Mouse (Mus musculus): ENCODE measurements around the gene Kif24. TPM values are rescaled to one million over a fixed set of nuclear protein-coding genes. Genes with fewer than 3 reads are reported as not detected.
"Not testable (repeated sequence)": the region's sequence is repeated elsewhere in the genome, so short reads cannot be mapped to it uniquely, and the experiment has no call there.

Kif24 gene
- polyA plus RNA-seq, 1 experiment from 2014 or later: 5.7 TPM

DNA sequence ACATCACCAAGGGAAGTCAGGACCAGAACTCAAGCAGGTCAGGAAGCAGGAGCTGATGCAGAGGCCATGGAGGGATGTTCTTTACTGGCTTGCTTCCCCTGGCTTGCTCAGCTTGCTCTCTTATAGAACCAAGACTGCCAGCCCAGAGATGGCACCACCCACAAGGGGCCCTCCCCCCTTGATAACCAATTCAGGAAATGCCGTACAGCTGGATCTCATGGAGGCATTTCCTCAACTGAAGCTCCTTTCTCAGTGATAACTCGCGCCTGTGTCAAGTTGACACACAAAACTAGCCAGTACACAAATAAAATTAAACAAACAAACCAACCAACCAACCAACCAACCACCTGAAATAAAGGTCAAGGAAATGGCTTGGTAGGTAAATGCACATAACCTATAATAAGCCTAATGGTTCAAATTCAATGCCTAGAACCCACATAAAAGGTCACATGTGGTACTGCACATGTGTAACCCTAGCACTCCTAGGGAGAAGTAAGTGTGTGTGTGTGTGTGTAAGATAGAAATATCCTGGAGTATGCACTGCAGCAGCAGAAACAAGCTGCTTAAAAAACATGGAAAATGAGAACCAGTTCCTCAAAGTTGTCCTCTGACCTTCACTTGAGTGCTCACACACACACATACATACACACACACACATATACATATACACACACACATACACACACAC is 1.5 kb downstream of the Kif24 start:
- Histone ChIP-seq H3K4me3 (ENCODE audit: low read depth, low read length) (peak overlapping the region; percentile 67), H3K4me2 (ENCODE audit: low read depth, low read length) (peak overlapping the region; percentile 77)
- not testable (repeated sequence) for H3K9ac ChIP-seq (ENCODE audit: low read depth, low read length); DNase-seq (ENCODE audit: low spot score); ATAC-seq (ENCODE audit: low read depth); H3K27me3 ChIP-seq (replicated peaks; ENCODE audit: control insufficient read depth, insufficient read depth, low read length); H3K4me1 ChIP-seq (ENCODE audit: control insufficient read depth, insufficient read depth, low read length); H3K36me3 ChIP-seq (ENCODE audit: control insufficient read depth, insufficient read depth, low read length); H3K9me3 ChIP-seq (ENCODE audit: control insufficient read depth, low read length); H3K27ac ChIP-seq (replicated peaks; ENCODE audit: low read depth, low read length)
- WGBS: 63% methylated on average over 3 of the region's 3 CpGs

DNA sequence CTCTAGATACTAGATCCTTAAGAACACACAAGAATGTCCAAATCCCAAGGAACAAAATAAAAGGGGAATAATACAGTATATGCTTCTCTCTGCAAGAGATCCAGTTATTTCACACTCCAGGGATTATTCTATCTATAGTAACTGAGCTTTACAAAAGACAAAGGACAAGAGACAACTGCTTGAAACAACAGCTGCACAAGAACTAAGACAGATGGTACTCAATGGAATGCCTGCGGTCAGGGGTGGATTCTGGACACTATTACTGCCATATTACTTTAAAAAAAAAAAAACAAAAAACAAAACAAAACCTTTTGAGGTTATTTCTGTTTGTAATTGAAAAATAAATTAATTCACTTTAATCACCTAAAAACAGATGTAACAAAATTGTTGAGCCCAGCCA is 4.0 kb downstream of the Kif24 start:
- 93% methylated on average over 1 of the region's 1 CpGs for WGBS
- ATAC-seq (ENCODE audit: low read depth): no peak
- Histone ChIP-seq H3K4me1 (ENCODE audit: control insufficient read depth, insufficient read depth, low read length) (peaks cover 10% of the 10 kb centered on the region; the same call in 1 of the 2 replicates), H3K9me3 (ENCODE audit: control insufficient read depth, low read length) (no peaks in the 10 kb centered on the region), H3K27ac (replicated peaks; ENCODE audit: low read depth, low read length) (no peak overlapping the region), H3K9ac (ENCODE audit: low read depth, low read length) (no peak overlapping the region), H3K36me3 (ENCODE audit: control insufficient read depth, insufficient read depth, low read length) (0 out of 2 replicates have a peak, but pooled peaks cover 4% of the 10 kb centered on the region), H3K4me3 (ENCODE audit: low read depth, low read length) (no peak overlapping the region), H3K27me3 (replicated peaks; ENCODE audit: control insufficient read depth, insufficient read depth, low read length) (no peaks in the 10 kb centered on the region), H3K4me2 (ENCODE audit: low read depth, low read length) (no peak overlapping the region)
- DNase-seq (ENCODE audit: low spot score): peak; percentile 32

DNA sequence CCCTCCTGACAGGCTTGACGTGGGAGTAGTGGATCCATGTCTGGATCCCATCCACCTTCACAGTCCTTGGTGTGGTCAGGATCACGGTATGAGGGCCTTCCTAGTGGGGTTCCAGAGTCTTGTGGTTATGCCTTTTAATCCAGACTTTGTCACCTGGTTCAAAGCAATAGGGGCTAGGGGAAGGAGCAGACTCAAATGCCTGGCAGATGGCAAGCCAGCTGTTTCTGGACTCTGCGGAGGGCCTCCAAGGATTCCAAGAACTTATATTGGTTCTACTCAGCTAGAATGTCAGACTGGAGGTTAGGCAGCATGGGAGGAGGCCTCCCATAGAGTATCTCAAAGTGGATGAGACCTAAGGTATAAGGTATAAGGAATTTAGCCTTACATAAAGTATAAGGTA is 17.1 kb downstream of the Kif24 start:
- Histone ChIP-seq H3K27me3 (replicated peaks; ENCODE audit: control insufficient read depth, insufficient read depth, low read length) (no peaks in the 10 kb centered on the region), H3K36me3 (ENCODE audit: control insufficient read depth, insufficient read depth, low read length) (peaks cover 8% of the 10 kb centered on the region; the same call in 1 of the 2 replicates), H3K4me3 (ENCODE audit: low read depth, low read length) (no peak overlapping the region), H3K4me1 (ENCODE audit: control insufficient read depth, insufficient read depth, low read length) (no peaks in the 10 kb centered on the region), H3K9me3 (ENCODE audit: control insufficient read depth, low read length) (no peaks in the 10 kb centered on the region), H3K4me2 (ENCODE audit: low read depth, low read length) (no peak overlapping the region), H3K9ac (ENCODE audit: low read depth, low read length) (no peak overlapping the region), H3K27ac (replicated peaks; ENCODE audit: low read depth, low read length) (no peak overlapping the region)
- ATAC-seq (ENCODE audit: low read depth) (no peak), DNase-seq (ENCODE audit: low spot score) (no peak)
- 98% methylated on average over 2 of the region's 3 CpGs for WGBS

DNA sequence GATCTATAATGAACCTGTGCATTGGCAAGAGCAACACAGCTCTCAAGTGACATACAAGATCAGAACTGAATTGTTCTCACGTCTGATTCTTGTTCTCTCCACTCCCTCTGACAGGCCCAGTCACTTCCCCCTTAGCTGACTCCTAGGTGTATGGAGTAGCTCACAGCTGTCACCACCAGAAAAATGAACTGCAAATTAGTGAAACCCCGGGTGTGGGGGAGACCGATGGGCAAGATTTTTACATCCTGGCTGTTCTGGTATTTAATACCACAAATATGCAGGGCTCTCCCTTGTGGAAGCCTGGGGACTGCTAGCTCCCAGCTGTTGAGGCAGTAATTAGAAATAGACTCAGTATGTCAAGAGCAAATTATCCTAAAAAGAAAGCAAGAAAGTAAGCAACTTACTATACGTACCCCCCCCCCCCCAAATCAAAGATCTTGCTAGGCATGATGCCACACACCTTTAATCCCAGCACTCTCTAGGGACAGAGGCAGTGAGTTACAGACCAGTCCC is 21.8 kb downstream of the Kif24 start:
- H3K9me3 ChIP-seq (ENCODE audit: control insufficient read depth, low read length): no peaks in the 10 kb centered on the region
- DNase-seq (ENCODE audit: low spot score) (peak; percentile 36), ATAC-seq (ENCODE audit: low read depth) (no peak)
- H3K27ac ChIP-seq (replicated peaks; ENCODE audit: low read depth, low read length): no peak overlapping the region
- WGBS: 56% methylated on average over 4 of the region's 4 CpGs
- no peaks in the 10 kb centered on the region for H3K4me1 ChIP-seq (ENCODE audit: control insufficient read depth, insufficient read depth, low read length)
- 0 out of 2 replicates have a peak, but pooled peaks cover 6% of the 10 kb centered on the region for H3K36me3 ChIP-seq (ENCODE audit: control insufficient read depth, insufficient read depth, low read length)
- H3K9ac ChIP-seq (ENCODE audit: low read depth, low read length): no peak overlapping the region
- no peaks in the 10 kb centered on the region for H3K27me3 ChIP-seq (replicated peaks; ENCODE audit: control insufficient read depth, insufficient read depth, low read length)
- no peak overlapping the region for H3K4me2 ChIP-seq (ENCODE audit: low read depth, low read length)
- H3K4me3 ChIP-seq (ENCODE audit: low read depth, low read length): no peak overlapping the region

DNA sequence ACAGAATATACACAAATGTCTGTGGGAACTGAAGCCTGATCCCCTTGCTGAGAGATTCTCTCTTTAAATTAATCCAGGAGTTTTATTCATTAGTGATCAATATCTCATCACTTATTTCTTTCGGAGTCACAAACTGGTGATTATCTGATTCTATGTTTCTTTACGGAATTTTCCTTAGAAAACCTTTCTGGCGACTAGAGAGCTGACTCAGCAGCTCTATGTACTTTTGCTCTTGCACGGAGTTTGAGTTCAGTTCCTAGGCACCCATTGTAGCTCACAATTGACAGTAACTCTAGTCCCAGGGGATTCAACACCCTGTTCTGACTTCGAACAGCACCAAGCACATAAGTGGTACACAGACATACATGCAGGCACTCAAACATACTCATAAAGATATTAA is 25.8 kb downstream of the Kif24 start:
- Histone ChIP-seq H3K27me3 (replicated peaks; ENCODE audit: control insufficient read depth, insufficient read depth, low read length) (no peaks in the 10 kb centered on the region), H3K4me3 (ENCODE audit: low read depth, low read length) (no peak overlapping the region), H3K27ac (replicated peaks; ENCODE audit: low read depth, low read length) (no peak overlapping the region), H3K9ac (ENCODE audit: low read depth, low read length) (no peak overlapping the region), H3K4me1 (ENCODE audit: control insufficient read depth, insufficient read depth, low read length) (no peaks in the 10 kb centered on the region), H3K9me3 (ENCODE audit: control insufficient read depth, low read length) (no peaks in the 10 kb centered on the region), H3K36me3 (ENCODE audit: control insufficient read depth, insufficient read depth, low read length) (no peaks in the 10 kb centered on the region), H3K4me2 (ENCODE audit: low read depth, low read length) (no peak overlapping the region)
- WGBS: 80% methylated on average over 5 of the region's 5 CpGs
- no peak for ATAC-seq (ENCODE audit: low read depth)
- no peak for DNase-seq (ENCODE audit: low spot score)

DNA sequence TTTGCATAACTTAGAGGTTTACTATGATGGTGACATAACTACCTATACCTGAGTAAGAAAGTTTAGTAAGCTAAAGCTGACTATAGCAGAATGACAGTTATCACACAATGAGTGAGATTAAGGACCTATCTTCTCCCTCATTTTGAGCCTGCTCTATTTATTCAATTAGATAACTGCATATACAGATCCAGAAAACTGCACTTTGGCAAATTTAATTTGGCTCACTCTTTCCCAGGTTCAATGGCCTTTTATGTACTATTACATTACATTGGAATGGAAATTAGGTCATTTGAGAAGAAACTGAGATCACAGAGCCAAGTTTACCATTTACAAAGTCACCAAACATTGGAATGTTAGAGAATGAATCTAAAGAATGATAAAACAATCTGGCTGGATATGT is 47.7 kb downstream of the Kif24 start:
- no peaks in the 10 kb centered on the region for H3K9me3 ChIP-seq (ENCODE audit: control insufficient read depth, low read length)
- H3K4me1 ChIP-seq (ENCODE audit: control insufficient read depth, insufficient read depth, low read length): no peaks in the 10 kb centered on the region
- H3K9ac ChIP-seq (ENCODE audit: low read depth, low read length): no peak overlapping the region
- no peak overlapping the region for H3K4me3 ChIP-seq (ENCODE audit: low read depth, low read length)
- H3K27ac ChIP-seq (replicated peaks; ENCODE audit: low read depth, low read length): no peak overlapping the region
- DNase-seq (ENCODE audit: low spot score): no peak
- no peaks in the 10 kb centered on the region for H3K36me3 ChIP-seq (ENCODE audit: control insufficient read depth, insufficient read depth, low read length)
- no peaks in the 10 kb centered on the region for H3K27me3 ChIP-seq (replicated peaks; ENCODE audit: control insufficient read depth, insufficient read depth, low read length)
- no peak for ATAC-seq (ENCODE audit: low read depth)
- H3K4me2 ChIP-seq (ENCODE audit: low read depth, low read length): no peak overlapping the region

DNA sequence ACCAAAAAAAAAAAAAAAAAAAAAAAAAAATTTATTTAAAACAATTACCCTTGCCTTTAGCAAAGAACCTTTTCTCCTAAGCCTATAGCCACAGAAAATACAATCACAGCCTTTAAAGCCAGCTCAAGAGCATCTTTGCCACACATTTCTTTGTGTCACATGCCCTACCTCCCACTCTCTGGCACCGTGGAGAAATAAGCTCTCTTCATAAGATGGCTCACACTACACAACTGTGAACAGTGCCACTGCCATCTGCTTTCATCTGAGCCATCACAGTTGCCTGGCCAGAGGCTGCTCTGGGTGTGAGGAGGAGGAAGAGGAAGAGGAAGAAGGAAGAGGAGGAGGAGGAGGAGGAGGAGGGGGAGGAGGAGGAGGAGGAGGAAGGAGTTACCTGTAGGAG is 55.3 kb downstream of the Kif24 start:
- DNase-seq (ENCODE audit: low spot score) (no peak), ATAC-seq (ENCODE audit: low read depth) (no peak)
- 97% methylated on average over 1 of the region's 1 CpGs for WGBS
- Histone ChIP-seq H3K4me3 (ENCODE audit: low read depth, low read length) (no peak overlapping the region), H3K9ac (ENCODE audit: low read depth, low read length) (no peak overlapping the region), H3K27ac (replicated peaks; ENCODE audit: low read depth, low read length) (no peak overlapping the region), H3K27me3 (replicated peaks; ENCODE audit: control insufficient read depth, insufficient read depth, low read length) (no peaks in the 10 kb centered on the region), H3K4me1 (ENCODE audit: control insufficient read depth, insufficient read depth, low read length) (no peaks in the 10 kb centered on the region), H3K36me3 (ENCODE audit: control insufficient read depth, insufficient read depth, low read length) (0 out of 2 replicates have a peak, but pooled peaks cover 19% of the 10 kb centered on the region), H3K9me3 (ENCODE audit: control insufficient read depth, low read length) (no peaks in the 10 kb centered on the region), H3K4me2 (ENCODE audit: low read depth, low read length) (no peak overlapping the region)

DNA sequence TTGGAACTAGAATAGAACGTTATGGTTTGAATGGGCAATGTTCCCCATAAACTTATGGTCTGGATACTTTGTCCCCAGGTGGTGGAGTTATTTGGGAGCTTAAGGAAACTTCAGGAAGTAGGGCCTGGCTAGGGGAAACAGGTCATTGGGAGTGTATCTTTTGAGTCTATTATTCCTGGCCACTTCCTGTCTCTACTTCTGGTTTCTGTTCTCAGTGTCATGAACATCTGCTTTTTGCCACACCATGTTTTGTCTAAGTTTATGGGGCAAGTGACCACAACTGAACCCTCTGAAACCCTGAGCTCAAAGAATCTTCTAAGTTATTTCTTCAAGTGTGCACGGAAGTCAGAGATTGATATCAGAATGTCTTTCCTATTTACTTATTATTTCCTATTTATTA is 57.3 kb downstream of the Kif24 start:
- H3K4me3 ChIP-seq (ENCODE audit: low read depth, low read length): no peak overlapping the region
- DNase-seq (ENCODE audit: low spot score) (no peak), ATAC-seq (ENCODE audit: low read depth) (no peak)
- no peaks in the 10 kb centered on the region for H3K4me1 ChIP-seq (ENCODE audit: control insufficient read depth, insufficient read depth, low read length)
- no peak overlapping the region for H3K27ac ChIP-seq (replicated peaks; ENCODE audit: low read depth, low read length)
- no peak overlapping the region for H3K4me2 ChIP-seq (ENCODE audit: low read depth, low read length)
- H3K27me3 ChIP-seq (replicated peaks; ENCODE audit: control insufficient read depth, insufficient read depth, low read length): no peaks in the 10 kb centered on the region
- no peaks in the 10 kb centered on the region for H3K9me3 ChIP-seq (ENCODE audit: control insufficient read depth, low read length)
- peaks cover 32% of the 10 kb centered on the region; the same call in 1 of the 2 replicates for H3K36me3 ChIP-seq (ENCODE audit: control insufficient read depth, insufficient read depth, low read length)
- 88% methylated on average over 2 of the region's 2 CpGs for WGBS
- H3K9ac ChIP-seq (ENCODE audit: low read depth, low read length): no peak overlapping the region

DNA sequence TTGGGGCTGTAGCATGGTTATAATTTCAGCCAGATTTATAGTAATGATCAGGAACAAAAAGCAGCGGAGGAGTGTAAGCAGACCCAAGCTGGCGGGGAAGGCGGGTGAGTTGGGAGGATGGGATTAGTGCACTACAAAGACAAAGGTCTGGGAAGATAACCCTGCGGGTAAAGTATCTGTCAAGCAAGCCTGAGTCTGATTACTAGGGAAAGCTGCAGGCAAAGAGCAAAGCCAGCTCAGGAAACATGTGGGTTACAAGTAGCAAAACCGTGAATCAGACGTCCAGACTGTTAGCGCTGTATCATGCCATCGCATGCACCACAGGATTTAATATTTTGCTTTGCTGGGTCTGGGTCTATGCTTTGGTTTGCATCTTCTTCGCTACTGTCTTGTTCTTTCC is 58.1 kb downstream of the Kif24 start:
- H3K27ac ChIP-seq (replicated peaks; ENCODE audit: low read depth, low read length): no peak overlapping the region
- peaks cover 38% of the 10 kb centered on the region; the same call in 1 of the 2 replicates for H3K36me3 ChIP-seq (ENCODE audit: control insufficient read depth, insufficient read depth, low read length)
- H3K4me1 ChIP-seq (ENCODE audit: control insufficient read depth, insufficient read depth, low read length): no peaks in the 10 kb centered on the region
- H3K9me3 ChIP-seq (ENCODE audit: control insufficient read depth, low read length): no peaks in the 10 kb centered on the region
- H3K4me3 ChIP-seq (ENCODE audit: low read depth, low read length): no peak overlapping the region
- no peak overlapping the region for H3K4me2 ChIP-seq (ENCODE audit: low read depth, low read length)
- no peak overlapping the region for H3K9ac ChIP-seq (ENCODE audit: low read depth, low read length)
- H3K27me3 ChIP-seq (replicated peaks; ENCODE audit: control insufficient read depth, insufficient read depth, low read length): no peaks in the 10 kb centered on the region
- ATAC-seq (ENCODE audit: low read depth) (no peak), DNase-seq (ENCODE audit: low spot score) (no peak)
- WGBS: 83% methylated on average over 9 of the region's 9 CpGs

All from embryonic facial prominence, embryonic 14.5 days (tissue).